Mouse (Mus musculus): ENCODE measurements at regions not wholly inside any gene's neighbourhood (a gene's known extent, or its start where the extent isn't known, plus 50 kb on each side); places are given as distances from the start of the nearest gene placed in this dataset.

DNA sequence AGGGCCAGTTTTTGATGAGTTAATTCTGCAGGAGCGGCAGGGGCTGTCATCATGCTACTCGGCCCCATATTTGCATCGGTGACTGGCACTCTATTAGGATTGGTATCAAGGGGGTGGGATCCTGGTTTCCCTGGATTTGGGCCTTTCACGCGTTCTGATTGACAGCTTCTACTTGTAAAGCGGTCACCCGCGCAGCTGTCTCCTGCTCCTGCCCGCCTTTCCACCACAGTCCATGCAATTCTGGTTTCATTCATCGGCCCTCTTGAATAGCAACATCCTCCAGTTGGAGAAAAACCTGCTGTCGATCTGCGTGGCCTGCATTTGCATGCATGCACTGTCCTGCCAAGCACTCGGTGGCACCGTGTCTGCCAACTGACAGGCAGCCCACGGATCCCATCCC lies 236.6 kb downstream of the Nr2f2 start:
- WGBS, result 89% methylated on average over 15 of the region's 15 CpGs

DNA sequence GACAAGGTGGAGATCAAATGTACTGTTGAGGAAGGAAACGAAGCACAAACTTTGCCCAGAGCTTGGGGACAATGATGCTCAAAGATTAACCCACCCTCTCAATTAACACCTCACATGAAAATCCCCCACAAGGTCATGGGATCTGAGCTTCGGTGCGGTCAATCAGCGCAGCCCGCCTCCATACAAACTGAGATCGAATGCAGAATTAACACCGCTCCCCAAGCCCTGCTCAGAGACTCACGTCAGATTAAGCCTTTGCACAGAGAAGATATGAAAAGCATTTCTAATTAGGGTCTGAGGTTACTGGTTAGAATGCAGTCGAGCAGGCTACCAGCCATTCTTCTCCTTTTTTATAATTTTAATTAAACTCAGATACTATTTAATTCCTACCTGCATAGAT lies 243.7 kb downstream of the Nr2f2 start:
- H3K9ac ChIP-seq (ENCODE audit: low read depth, low read length), result no peak overlapping the region
- H3K4me3 ChIP-seq (ENCODE audit: insufficient read depth, low read depth, low read length), result no peak overlapping the region
- H3K4me1 ChIP-seq (ENCODE audit: control insufficient read depth, insufficient read depth, low read length), result no peaks in the 10 kb centered on the region
- H3K27me3 ChIP-seq (ENCODE audit: control insufficient read depth, insufficient read depth, low read length), result peaks cover 4% of the 10 kb centered on the region; the same call in 1 of the 2 replicates
- H3K79me2 ChIP-seq (ENCODE audit: control insufficient read depth, insufficient read depth, low read length), result no peaks in the 10 kb centered on the region
- H3K36me3 ChIP-seq (ENCODE audit: control insufficient read depth, insufficient read depth, low read length), result no peaks in the 10 kb centered on the region
- no peak overlapping the region for H3K27ac ChIP-seq (replicated peaks; ENCODE audit: insufficient read depth, low read depth, low read length)
- TF ChIP-seq POLR2A (IDR thresholded peaks at IDR 0.05; ENCODE audit: extremely low read depth, insufficient read depth, low read length), result no peak
- TF ChIP-seq CTCF (IDR thresholded peaks at IDR 0.05; ENCODE audit: low read depth, low read length), result no peak
- DNase-seq (ENCODE audit: extremely low read depth, low read depth, low spot score), result no peak
- WGBS, result 87% methylated on average over 9 of the region's 9 CpGs

More for the DNA sequence above, 236.6 kb downstream of the Nr2f2 start:
- DNase-seq (ENCODE audit: extremely low read depth, low read depth, low spot score), result no peak
- TF ChIP-seq POLR2A (IDR thresholded peaks at IDR 0.05; ENCODE audit: extremely low read depth, insufficient read depth, low read length) (no peak), CTCF (IDR thresholded peaks at IDR 0.05; ENCODE audit: low read depth, low read length) (no peak)
- no peaks in the 10 kb centered on the region for H3K36me3 ChIP-seq (ENCODE audit: control insufficient read depth, insufficient read depth, low read length)
- H3K27me3 ChIP-seq (ENCODE audit: control insufficient read depth, insufficient read depth, low read length), result no peaks in the 10 kb centered on the region
- H3K4me3 ChIP-seq (ENCODE audit: insufficient read depth, low read depth, low read length), result no peak overlapping the region
- H3K27ac ChIP-seq (replicated peaks; ENCODE audit: insufficient read depth, low read depth, low read length), result no peak overlapping the region
- H3K9ac ChIP-seq (ENCODE audit: low read depth, low read length), result no peak overlapping the region
- H3K79me2 ChIP-seq (ENCODE audit: control insufficient read depth, insufficient read depth, low read length), result no peaks in the 10 kb centered on the region
- no peaks in the 10 kb centered on the region for H3K4me1 ChIP-seq (ENCODE audit: control insufficient read depth, insufficient read depth, low read length)

DNA sequence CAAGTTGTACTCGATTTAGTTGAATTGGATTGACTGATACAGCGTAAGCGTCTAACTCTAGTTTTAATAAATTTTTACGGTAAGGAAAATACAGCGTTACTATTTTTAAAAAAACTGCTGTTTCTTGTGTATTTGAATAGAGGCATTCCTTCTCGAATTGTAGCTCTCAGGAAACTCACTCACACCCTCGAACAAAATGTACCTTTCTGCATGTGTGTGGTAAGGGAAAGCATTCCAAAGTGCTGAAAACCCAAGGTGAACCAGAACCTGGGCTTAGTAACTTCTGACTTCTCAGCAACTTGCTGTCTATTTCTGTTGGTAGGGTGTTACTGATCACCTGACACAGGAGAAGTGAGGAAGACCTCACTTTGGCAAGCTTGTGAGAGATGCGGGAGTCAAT lies 247.0 kb downstream of the Nr2f2 start:
- no peak for DNase-seq (ENCODE audit: extremely low read depth, low read depth, low spot score)
- no peaks in the 10 kb centered on the region for H3K79me2 ChIP-seq (ENCODE audit: control insufficient read depth, insufficient read depth, low read length)
- 86% methylated on average over 8 of the region's 8 CpGs for WGBS
- H3K4me3 ChIP-seq (ENCODE audit: insufficient read depth, low read depth, low read length), result no peak overlapping the region
- H3K27ac ChIP-seq (replicated peaks; ENCODE audit: insufficient read depth, low read depth, low read length), result no peak overlapping the region
- no peak overlapping the region for H3K9ac ChIP-seq (ENCODE audit: low read depth, low read length)
- H3K4me1 ChIP-seq (ENCODE audit: control insufficient read depth, insufficient read depth, low read length), result no peaks in the 10 kb centered on the region
- TF ChIP-seq CTCF (IDR thresholded peaks at IDR 0.05; ENCODE audit: low read depth, low read length) (no peak), POLR2A (IDR thresholded peaks at IDR 0.05; ENCODE audit: extremely low read depth, insufficient read depth, low read length) (no peak)
- no peaks in the 10 kb centered on the region for H3K36me3 ChIP-seq (ENCODE audit: control insufficient read depth, insufficient read depth, low read length)
- peaks cover 4% of the 10 kb centered on the region; the same call in 1 of the 2 replicates for H3K27me3 ChIP-seq (ENCODE audit: control insufficient read depth, insufficient read depth, low read length)

DNA sequence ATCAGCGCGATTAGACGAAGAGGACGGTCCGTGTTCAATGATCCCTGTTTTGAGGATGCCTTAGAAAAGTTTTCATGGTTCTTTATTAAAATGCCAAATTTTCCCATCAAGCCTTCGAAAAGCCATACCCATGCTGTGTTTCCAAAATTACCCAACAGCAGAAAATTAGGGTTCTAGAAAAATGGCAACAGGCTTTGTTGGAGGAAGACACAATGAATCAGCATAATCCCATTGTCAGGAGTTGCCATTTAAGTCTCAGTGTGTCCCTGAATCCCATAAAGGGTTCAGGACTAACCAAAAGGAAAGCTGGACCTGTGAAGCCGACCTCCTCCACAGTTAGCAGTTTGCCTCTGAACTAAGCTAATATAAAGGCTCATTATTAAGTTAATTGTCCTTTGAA lies 247.6 kb downstream of the Nr2f2 start:
- DNase-seq (ENCODE audit: extremely low read depth, low read depth, low spot score), result no peak
- TF ChIP-seq CTCF (IDR thresholded peaks at IDR 0.05; ENCODE audit: low read depth, low read length) (no peak), POLR2A (IDR thresholded peaks at IDR 0.05; ENCODE audit: extremely low read depth, insufficient read depth, low read length) (no peak)

DNA sequence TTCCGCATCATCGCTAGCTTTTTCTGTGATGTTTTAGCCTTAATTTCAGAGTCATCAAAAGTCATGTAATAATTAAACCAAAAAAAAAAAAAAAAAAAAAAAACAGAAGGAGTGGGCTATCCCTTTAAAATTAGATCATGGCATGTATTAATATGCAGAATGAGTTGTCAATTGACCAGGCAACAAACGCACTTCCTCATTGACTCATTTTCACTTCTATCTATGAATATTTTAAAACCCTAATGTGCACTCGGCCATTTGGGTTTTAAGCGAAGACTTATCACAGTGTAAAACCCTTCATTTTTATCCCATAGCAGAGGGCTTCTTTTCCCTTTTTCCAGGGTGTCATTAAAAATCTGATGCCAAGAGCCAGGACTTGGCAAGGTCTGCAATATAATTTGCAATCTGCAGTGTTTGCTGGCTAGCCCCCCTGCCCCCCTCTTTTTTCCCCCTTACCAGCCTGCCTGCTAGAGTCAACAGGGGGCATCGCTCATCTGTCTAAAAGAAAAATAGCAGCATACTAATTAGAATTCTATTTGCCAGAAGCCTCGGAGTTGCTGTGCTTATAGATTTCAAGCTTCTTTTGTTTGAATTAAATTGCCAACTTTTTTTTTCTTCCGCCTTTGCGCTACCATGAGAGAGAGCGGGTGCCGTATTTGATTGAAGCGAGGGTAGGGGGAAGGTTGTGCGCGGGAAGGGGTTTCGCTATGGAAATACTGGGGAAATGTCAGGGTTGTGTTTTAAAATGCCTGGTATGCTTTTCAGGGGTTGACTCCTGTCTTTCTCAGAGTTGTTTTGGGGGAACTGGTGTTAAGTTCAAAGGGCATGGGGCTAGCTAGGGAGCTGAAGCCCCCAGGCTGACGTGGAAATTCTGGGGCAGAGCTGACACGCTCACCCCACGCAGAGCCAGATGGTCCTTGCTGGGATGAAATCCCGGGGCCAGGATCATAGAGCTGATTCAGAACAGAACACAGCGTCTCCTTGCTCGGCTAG lies 248.3 kb downstream of the Nr2f2 start:
- no peak overlapping the region for H3K4me3 ChIP-seq (ENCODE audit: insufficient read depth, low read depth, low read length)
- TF ChIP-seq POLR2A (IDR thresholded peaks at IDR 0.05; ENCODE audit: extremely low read depth, insufficient read depth, low read length) (no peak), CTCF (IDR thresholded peaks at IDR 0.05; ENCODE audit: low read depth, low read length) (no peak)
- peaks cover 4% of the 10 kb centered on the region; the same call in 1 of the 2 replicates for H3K27me3 ChIP-seq (ENCODE audit: control insufficient read depth, insufficient read depth, low read length)
- no peaks in the 10 kb centered on the region for H3K79me2 ChIP-seq (ENCODE audit: control insufficient read depth, insufficient read depth, low read length)
- no peaks in the 10 kb centered on the region for H3K36me3 ChIP-seq (ENCODE audit: control insufficient read depth, insufficient read depth, low read length)
- DNase-seq (ENCODE audit: extremely low read depth, low read depth, low spot score), result no peak
- H3K4me1 ChIP-seq (ENCODE audit: control insufficient read depth, insufficient read depth, low read length), result no peaks in the 10 kb centered on the region
- no peak overlapping the region for H3K9ac ChIP-seq (ENCODE audit: low read depth, low read length)
- H3K27ac ChIP-seq (replicated peaks; ENCODE audit: insufficient read depth, low read depth, low read length), result no peak overlapping the region
- 25% methylated on average over 21 of the region's 21 CpGs for whole genome bisulfite sequencing

More for the DNA sequence above, 247.6 kb downstream of the Nr2f2 start:
- 67% methylated on average over 7 of the region's 7 CpGs for WGBS
- Histone ChIP-seq H3K36me3 (ENCODE audit: control insufficient read depth, insufficient read depth, low read length) (no peaks in the 10 kb centered on the region), H3K4me1 (ENCODE audit: control insufficient read depth, insufficient read depth, low read length) (no peaks in the 10 kb centered on the region), H3K4me3 (ENCODE audit: insufficient read depth, low read depth, low read length) (no peak overlapping the region), H3K79me2 (ENCODE audit: control insufficient read depth, insufficient read depth, low read length) (no peaks in the 10 kb centered on the region), H3K27ac (replicated peaks; ENCODE audit: insufficient read depth, low read depth, low read length) (no peak overlapping the region), H3K27me3 (ENCODE audit: control insufficient read depth, insufficient read depth, low read length) (peaks cover 4% of the 10 kb centered on the region; the same call in 1 of the 2 replicates), H3K9ac (ENCODE audit: low read depth, low read length) (no peak overlapping the region)

DNA sequence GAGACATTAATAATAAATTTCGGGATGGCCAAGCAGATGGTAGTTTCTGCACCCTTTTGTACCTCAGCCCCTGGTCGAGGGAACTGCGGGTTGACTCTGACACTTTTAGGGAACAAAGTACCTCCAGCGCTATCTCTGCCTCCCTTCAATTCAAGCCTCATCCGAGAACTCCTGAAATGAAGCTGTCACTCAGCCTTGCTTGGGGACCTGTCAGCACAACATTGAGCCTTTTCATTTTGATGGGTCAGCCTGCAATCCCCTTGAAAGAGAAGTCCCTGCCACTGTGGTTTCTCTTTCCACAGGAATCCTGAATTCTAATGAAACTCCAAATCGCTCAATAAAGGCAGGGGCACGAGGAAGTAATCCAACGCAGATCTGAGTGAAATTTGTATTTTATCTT lies 257.5 kb downstream of the Nr2f2 start:
- H3K36me3 ChIP-seq (ENCODE audit: control insufficient read depth, insufficient read depth, low read length), result no peaks in the 10 kb centered on the region
- H3K4me3 ChIP-seq (ENCODE audit: insufficient read depth, low read depth, low read length), result no peak overlapping the region
- H3K27ac ChIP-seq (replicated peaks; ENCODE audit: insufficient read depth, low read depth, low read length), result no peak overlapping the region
- H3K9ac ChIP-seq (ENCODE audit: low read depth, low read length), result no peak overlapping the region
- no peaks in the 10 kb centered on the region for H3K4me1 ChIP-seq (ENCODE audit: control insufficient read depth, insufficient read depth, low read length)
- H3K79me2 ChIP-seq (ENCODE audit: control insufficient read depth, insufficient read depth, low read length), result no peaks in the 10 kb centered on the region
- WGBS, result 41% methylated on average over 8 of the region's 8 CpGs
- no peak for TF ChIP-seq POLR2A (IDR thresholded peaks at IDR 0.05; ENCODE audit: extremely low read depth, insufficient read depth, low read length)
- no peak for TF ChIP-seq CTCF (IDR thresholded peaks at IDR 0.05; ENCODE audit: low read depth, low read length)
- no peak for DNase-seq (ENCODE audit: extremely low read depth, low read depth, low spot score)
- no peaks in the 10 kb centered on the region for H3K27me3 ChIP-seq (ENCODE audit: control insufficient read depth, insufficient read depth, low read length)

Data from liver, adult 2 months (tissue).